Mouse (Mus musculus) kidney, embryonic 15.5 days (tissue): ENCODE results near the gene Vmn1r49. TPM values are rescaled to one million over a fixed set of nuclear protein-coding genes. Genes with fewer than 3 reads are reported as not detected.
"Not testable (repeated sequence)": the region's sequence is repeated elsewhere in the genome, so short reads cannot be mapped to it uniquely, and the experiment has no call there.

Experiments used
- ATAC-seq: fragments of 200-750 bp; cut with Nextera tagmentation; replicated peaks from 2 replicates; pipeline ENCODE4 v1.8.0; 2017; ENCODE audit warnings: moderate TSS enrichment; ENCODE audit not compliant: low FRiP score
- H3K27ac ChIP-seq: fragments of 300-500 bp; sonication (generic); 2 replicates; pipeline ENCODE4 v1.5.1; 2015; ENCODE audit warnings: mild to moderate bottlenecking, inconsistent platforms
- H3K27me3 ChIP-seq: fragments of 300-500 bp; sonication (generic); 2 replicates; pipeline ENCODE4 v1.6.1; 2015; ENCODE audit warnings: inconsistent platforms
- H3K36me3 ChIP-seq: fragments of 300-500 bp; sonication (generic); 2 replicates; pipeline ENCODE4 v1.6.1; 2015; ENCODE audit warnings: inconsistent platforms
- H3K4me1 ChIP-seq: fragments of 300-500 bp; sonication (generic); 2 replicates; pipeline ENCODE4 v1.6.1; 2015; ENCODE audit warnings: inconsistent platforms
- H3K4me2 ChIP-seq: fragments of 300-500 bp; sonication (generic); 2 replicates; pipeline ENCODE4 v1.6.1; 2015; ENCODE audit warnings: moderate library complexity, mild to moderate bottlenecking, inconsistent platforms
- H3K4me3 ChIP-seq: fragments of 300-500 bp; sonication (generic); replicated peaks from 2 replicates; pipeline ENCODE4 v1.5.1; 2015; ENCODE audit warnings: mild to moderate bottlenecking, inconsistent platforms
- H3K9ac ChIP-seq: fragments of 300-500 bp; sonication (generic); 2 replicates; pipeline ENCODE4 v1.6.1; 2015; ENCODE audit warnings: mild to moderate bottlenecking, inconsistent platforms
- H3K9me3 ChIP-seq: fragments of 300-500 bp; sonication (generic); replicated peaks from 2 replicates; pipeline ENCODE4 v1.6.1; 2016; ENCODE audit warnings: inconsistent platforms
- WGBS: fragments of 180-500 bp; shearing (Covaris S2); methylation state at CpG from one replicate; pipeline ENCODE4 v1.1.7; 2015; ENCODE audit warnings: mixed read lengths; 5-methylcytosine and 5-hydroxymethylcytosine counted together
- polyA plus RNA-seq: library from polyadenylated mRNA; unstranded; fragments of >200 nt; fragmentation: Nextera tagmentation; extraction: Ambion mirVana; gene quantifications from 2 replicates; pipeline ENCODE4 v1.2.1, GENCODE M21; 2015

Gene Vmn1r49
- not detected in 2 replicates for polyA plus RNA-seq

GRCm38 (mm10) chr6:90078406-90078805 lies at the start of gene Vmn1r49:
Gene Vmn1r49 (minus strand): TSS chr6:90078506.
- Histone ChIP-seq H3K4me2 (no peak within 1 kb of the TSS), H3K36me3 (no peaks in the 10 kb centered on the region), H3K9ac (no peak within 1 kb of the TSS), H3K4me3 (no peak within 1 kb of the TSS), H3K27me3 (no peaks in the 10 kb centered on the region), H3K27ac (no peak within 1 kb of the TSS), H3K9me3 (no peaks in the 10 kb centered on the region), H3K4me1 (no peaks in the 10 kb centered on the region)
- 82% methylated on average over 4 of the region's 4 CpGs for WGBS
- ATAC-seq = no peak

- not testable (repeated sequence) for H3K4me2 ChIP-seq
These were observed 44.0 kb upstream of the Vmn1r49 start, which contains the start of gene Vmn1r51 for GRCm38 (mm10) chr6:90122296-90122695. Gene Vmn1r51 (plus strand): TSS chr6:90122596.

GRCm38 (mm10) chr6:90101130-90101529 lies 22.8 kb upstream of the Vmn1r49 start, which contains the start of gene Vmn1r50:
Gene Vmn1r50 (plus strand): TSS chr6:90101430.
- Histone ChIP-seq H3K4me1 (no peaks in the 10 kb centered on the region), H3K27me3 (no peaks in the 10 kb centered on the region), H3K27ac (no peak within 1 kb of the TSS), H3K4me3 (no peak within 1 kb of the TSS), H3K4me2 (no peak within 1 kb of the TSS), H3K9me3 (0 out of 2 replicates have a peak, but pooled peaks cover 4% of the 10 kb centered on the region), H3K36me3 (no peaks in the 10 kb centered on the region), H3K9ac (no peak within 1 kb of the TSS)
- ATAC-seq = no peak
- WGBS = 64% methylated on average over 2 of the region's 2 CpGs

More at GRCm38 (mm10) chr6:90122296-90122695, 44.0 kb upstream of the Vmn1r49 start, which contains the start of gene Vmn1r51:
- WGBS = 86% methylated on average over 1 of the region's 1 CpGs
- not testable (repeated sequence) for H3K9me3 ChIP-seq, H3K4me3 ChIP-seq, H3K27ac ChIP-seq, H3K9ac ChIP-seq, H3K27me3 ChIP-seq, ATAC-seq, H3K4me1 ChIP-seq, H3K36me3 ChIP-seq

GRCm38 (mm10) chr6:90100566-90100965 lies 22.3 kb upstream of the Vmn1r49 start:
- Histone ChIP-seq H3K4me2 (no peak overlapping the region), H3K4me3 (no peak overlapping the region), H3K9ac (no peak overlapping the region)

GRCm38 (mm10) chr6:90036741-90037140 lies 41.6 kb downstream of the Vmn1r49 start, which contains the start of gene Vmn1r48:
Gene Vmn1r48 (minus strand): TSS chr6:90036841.
- not testable (repeated sequence) for H3K27ac ChIP-seq, H3K9ac ChIP-seq, H3K9me3 ChIP-seq, H3K4me2 ChIP-seq, H3K4me3 ChIP-seq, H3K36me3 ChIP-seq, H3K27me3 ChIP-seq, H3K4me1 ChIP-seq, ATAC-seq
- no CpG with 5 or more reads among the region's 2 CpGs for WGBS

More at GRCm38 (mm10) chr6:90100566-90100965, 22.3 kb upstream of the Vmn1r49 start:
- Histone ChIP-seq H3K27ac (no peak overlapping the region), H3K9me3 (0 out of 2 replicates have a peak, but pooled peaks cover 4% of the 10 kb centered on the region), H3K27me3 (no peaks in the 10 kb centered on the region), H3K4me1 (no peaks in the 10 kb centered on the region), H3K36me3 (no peaks in the 10 kb centered on the region)
- ATAC-seq = no peak
- WGBS = 93% methylated on average over 2 of the region's 2 CpGs

Other genes starting within 250 kb of the Vmn1r49 start
- not detected in 2 replicates for gene Vmn1r42, start 202.1 kb downstream of the Vmn1r49 start, polyA plus RNA-seq
- not detected in 2 replicates for gene Vmn1r43, start 202.1 kb downstream of the Vmn1r49 start, polyA plus RNA-seq
- not detected in 2 replicates for gene Vmn1r44, start 194.8 kb downstream of the Vmn1r49 start, polyA plus RNA-seq
- not detected in 2 replicates for gene Vmn1r45, start 137.9 kb downstream of the Vmn1r49 start, polyA plus RNA-seq
- not detected in 2 replicates for gene Vmn1r46, start 109.2 kb downstream of the Vmn1r49 start, polyA plus RNA-seq
- not detected in 2 replicates for gene Vmn1r47, start 62.4 kb downstream of the Vmn1r49 start, polyA plus RNA-seq
- gene Vmn1r48, start 41.7 kb downstream of the Vmn1r49 start, polyA plus RNA-seq = not detected in 2 replicates
- not detected in 2 replicates for gene Vmn1r50, start 22.9 kb upstream of the Vmn1r49 start, polyA plus RNA-seq
- gene Vmn1r51, start 44.1 kb upstream of the Vmn1r49 start, polyA plus RNA-seq = not detected in 2 replicates
- gene Vmn1r52, start 96.3 kb upstream of the Vmn1r49 start, polyA plus RNA-seq = not detected in 2 replicates
- not detected in 2 replicates for gene V1ra8, start 124.3 kb upstream of the Vmn1r49 start, polyA plus RNA-seq
- gene Vmn1r53, start 145.9 kb upstream of the Vmn1r49 start, polyA plus RNA-seq = not detected in 2 replicates
- gene Vmn1r54, start 167.8 kb upstream of the Vmn1r49 start, polyA plus RNA-seq = not detected in 2 replicates
- gene BC048671, start 222.7 kb upstream of the Vmn1r49 start, polyA plus RNA-seq = not detected in 2 replicates
- gene Chst13, start 246.7 kb upstream of the Vmn1r49 start, polyA plus RNA-seq = 4.9 and 5.6 TPM in 2 replicates